Mouse (Mus musculus) heart, embryonic 16.5 days (tissue): Measurements from ENCODE around the gene Itga9. TPM values are rescaled to one million over a fixed set of nuclear protein-coding genes. Genes with fewer than 3 reads are reported as not detected.

ENCODE experiments used
- ATAC-seq: fragments of 200-750 bp; cut with Nextera tagmentation; replicated peaks from 2 replicates; pipeline ENCODE4 v1.8.0; 2017; ENCODE audit warnings: moderate number of reproducible peaks; ENCODE audit not compliant: insufficient read depth, low FRiP score; ENCODE audit errors: extremely low read depth
- H3K27ac ChIP-seq: fragments of 300-500 bp; sonication (generic); 2 replicates; pipeline ENCODE4 v1.5.1; 2014; ENCODE audit warnings: mild to moderate bottlenecking, low read length, control low read depth, moderate library complexity
- H3K27me3 ChIP-seq: fragments of 300-500 bp; sonication (generic); 2 replicates; pipeline ENCODE4 v1.6.1; 2014; ENCODE audit warnings: low read length, mixed read lengths; ENCODE audit not compliant: control insufficient read depth, insufficient read depth
- H3K36me3 ChIP-seq: fragments of 300-500 bp; sonication (generic); 2 replicates; pipeline ENCODE4 v1.6.1; 2014; ENCODE audit not compliant: control insufficient read depth, insufficient read depth
- H3K4me1 ChIP-seq: fragments of 300-500 bp; sonication (generic); 2 replicates; pipeline ENCODE4 v1.6.1; 2014; ENCODE audit warnings: low read length, mixed read lengths; ENCODE audit not compliant: control insufficient read depth, insufficient read depth
- H3K4me2 ChIP-seq: fragments of 300-500 bp; sonication (generic); 2 replicates; pipeline ENCODE4 v1.6.1; 2014; ENCODE audit warnings: low read depth, mild to moderate bottlenecking, control low read depth, low read length
- H3K4me3 ChIP-seq: fragments of 300-500 bp; sonication (generic); 2 replicates; pipeline ENCODE4 v1.5.1; 2014; ENCODE audit warnings: mild to moderate bottlenecking, control low read depth, low read length
- H3K9ac ChIP-seq: fragments of 300-500 bp; sonication (generic); 2 replicates; pipeline ENCODE4 v1.6.1; 2014; ENCODE audit warnings: low read length, control low read depth
- H3K9me3 ChIP-seq: fragments of 300-500 bp; sonication (generic); replicated peaks from 2 replicates; pipeline ENCODE4 v1.6.1; 2016; ENCODE audit warnings: low read length; ENCODE audit not compliant: control insufficient read depth
- WGBS: fragments of 180-500 bp; shearing (Covaris S2); extraction: QIAGEN DNeasy Blood & Tissue Kit; methylation state at CpG from one replicate; pipeline ENCODE4 v1.1.7; 2014; 5-methylcytosine and 5-hydroxymethylcytosine counted together
- polyA plus RNA-seq: library from polyadenylated mRNA; unstranded; fragments of >200 nt; fragmentation: Nextera tagmentation; extraction: Ambion mirVana; gene quantifications from 2 replicates; pipeline ENCODE4 v1.2.1, GENCODE M21; 2015

The Itga9 gene
- polyA plus RNA-seq, 1 experiment from 2014 or later = 3.1 TPM

- Histone ChIP-seq H3K36me3 (no peaks in the 10 kb centered on the region), H3K4me2 (peak overlapping the region; percentile 62), H3K27ac (peak overlapping the region; percentile 27), H3K4me1 (peaks cover 41% of the 10 kb centered on the region), H3K4me3 (peak overlapping the region; percentile 16), H3K27me3 (no peaks in the 10 kb centered on the region), H3K9ac (peak overlapping the region; percentile 41), H3K9me3 (no peaks in the 10 kb centered on the region)
- ATAC-seq = no peak
- 30% methylated on average over 20 of the region's 20 CpGs for WGBS
These were observed 5.6 kb downstream of the Itga9 start for GRCm38 (mm10) chr9:118611958-118612581.

- H3K27me3 ChIP-seq = no peaks in the 10 kb centered on the region
- no peaks in the 10 kb centered on the region for H3K36me3 ChIP-seq
- 69% methylated on average over 5 of the region's 5 CpGs for WGBS
- no peak overlapping the region for H3K4me3 ChIP-seq
- H3K4me2 ChIP-seq = no peak overlapping the region
- ATAC-seq = no peak
- H3K9me3 ChIP-seq = no peaks in the 10 kb centered on the region
- no peak overlapping the region for H3K9ac ChIP-seq
- no peak overlapping the region for H3K27ac ChIP-seq
- H3K4me1 ChIP-seq = peaks cover 8% of the 10 kb centered on the region
These were observed 10.7 kb downstream of the Itga9 start for GRCm38 (mm10) chr9:118617237-118617636.

- Histone ChIP-seq H3K9me3 (no peaks in the 10 kb centered on the region), H3K4me2 (no peak overlapping the region), H3K27ac (no peak overlapping the region), H3K36me3 (no peaks in the 10 kb centered on the region), H3K27me3 (no peaks in the 10 kb centered on the region), H3K4me3 (no peak overlapping the region), H3K4me1 (no peaks in the 10 kb centered on the region; the same call in 1 of the 2 replicates), H3K9ac (no peak overlapping the region)
- no peak for ATAC-seq
- 72% methylated on average over 3 of the region's 3 CpGs for WGBS
These were observed 12.3 kb downstream of the Itga9 start for GRCm38 (mm10) chr9:118618732-118619250.

- Histone ChIP-seq H3K27me3 (no peaks in the 10 kb centered on the region), H3K36me3 (no peaks in the 10 kb centered on the region), H3K27ac (no peak overlapping the region), H3K9me3 (no peaks in the 10 kb centered on the region), H3K9ac (no peak overlapping the region), H3K4me3 (no peak overlapping the region), H3K4me2 (no peak overlapping the region), H3K4me1 (no peaks in the 10 kb centered on the region; the same call in 1 of the 2 replicates)
- no peak for ATAC-seq
- 57% methylated on average over 4 of the region's 4 CpGs for WGBS
These were observed 14.3 kb downstream of the Itga9 start for GRCm38 (mm10) chr9:118620807-118621206.

GRCm38 (mm10) chr9:118621691-118622090 lies 15.2 kb downstream of the Itga9 start:
- H3K36me3 ChIP-seq = no peaks in the 10 kb centered on the region
- H3K9ac ChIP-seq = no peak overlapping the region
- ATAC-seq = no peak
- no peak overlapping the region for H3K27ac ChIP-seq
- no peaks in the 10 kb centered on the region; the same call in 1 of the 2 replicates for H3K4me1 ChIP-seq
- no peak overlapping the region for H3K4me2 ChIP-seq
- 91% methylated on average over 6 of the region's 6 CpGs for WGBS
- H3K27me3 ChIP-seq = no peaks in the 10 kb centered on the region
- no peaks in the 10 kb centered on the region for H3K9me3 ChIP-seq
- H3K4me3 ChIP-seq = no peak overlapping the region

DNA sequence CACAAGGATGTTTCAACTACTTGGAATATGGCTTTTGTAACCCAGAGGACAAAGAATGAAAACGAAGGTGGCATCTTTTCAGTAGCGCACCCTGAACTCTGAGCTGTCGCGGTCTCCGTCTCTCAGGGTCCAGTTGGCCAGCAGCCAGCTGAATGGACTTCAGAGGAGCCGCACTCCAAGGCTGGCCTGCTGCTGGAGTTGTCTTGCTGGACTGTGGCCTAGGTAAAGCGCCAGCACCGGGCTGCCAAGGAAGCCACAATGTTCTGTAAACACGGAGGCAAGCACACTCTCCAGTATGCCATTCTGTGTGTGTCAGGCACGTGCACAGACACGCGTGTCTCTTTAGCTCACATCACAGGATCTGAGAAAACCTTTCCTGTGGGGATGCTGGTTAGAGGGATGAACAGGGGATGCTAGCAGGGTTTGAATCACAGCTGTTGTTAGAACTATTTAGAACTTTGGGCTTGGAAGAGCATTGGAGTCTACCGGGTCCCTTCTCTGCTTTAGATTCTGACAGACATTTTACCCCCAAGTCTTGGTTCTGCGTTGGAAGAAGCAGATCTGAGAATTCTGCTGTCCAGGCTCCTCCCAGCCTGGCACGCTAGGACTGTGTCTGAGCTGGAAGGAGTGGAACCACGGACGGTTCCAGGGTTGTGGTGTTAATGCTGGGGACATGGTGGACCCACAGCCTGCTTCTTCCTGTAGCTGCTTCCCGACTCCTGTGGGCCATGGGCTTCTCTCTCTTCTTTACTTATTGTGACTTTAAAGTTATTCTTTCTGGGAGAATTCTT lies 16.1 kb downstream of the Itga9 start:
- 70% methylated on average over 18 of the region's 18 CpGs for WGBS

GRCm38 (mm10) chr9:118623483-118623882 lies 17.0 kb downstream of the Itga9 start:
- H3K36me3 ChIP-seq = peaks cover 6% of the 10 kb centered on the region; the same call in 1 of the 2 replicates
- H3K9ac ChIP-seq = no peak overlapping the region
- H3K4me3 ChIP-seq = no peak overlapping the region
- H3K4me1 ChIP-seq = no peaks in the 10 kb centered on the region
- H3K27me3 ChIP-seq = no peaks in the 10 kb centered on the region
- no peaks in the 10 kb centered on the region for H3K9me3 ChIP-seq
- WGBS = 70% methylated on average over 9 of the region's 9 CpGs
- H3K27ac ChIP-seq = no peak overlapping the region
- H3K4me2 ChIP-seq = no peak overlapping the region
- ATAC-seq = no peak

More for the DNA sequence above, 16.1 kb downstream of the Itga9 start:
- Histone ChIP-seq H3K4me1 (no peaks in the 10 kb centered on the region; the same call in 1 of the 2 replicates), H3K9ac (no peak overlapping the region), H3K27me3 (no peaks in the 10 kb centered on the region), H3K4me2 (no peak overlapping the region), H3K36me3 (no peaks in the 10 kb centered on the region), H3K27ac (no peak overlapping the region), H3K4me3 (no peak overlapping the region), H3K9me3 (no peaks in the 10 kb centered on the region)
- no peak; the same call in 1 of the 2 replicates for ATAC-seq

GRCm38 (mm10) chr9:118624146-118624545 lies 17.7 kb downstream of the Itga9 start:
- H3K9ac ChIP-seq = no peak overlapping the region
- H3K27me3 ChIP-seq = no peaks in the 10 kb centered on the region
- no peak for ATAC-seq
- no peaks in the 10 kb centered on the region for H3K9me3 ChIP-seq
- H3K27ac ChIP-seq = no peak overlapping the region
- 58% methylated on average over 7 of the region's 7 CpGs for WGBS
- no peak overlapping the region for H3K4me3 ChIP-seq
- peaks cover 6% of the 10 kb centered on the region; the same call in 1 of the 2 replicates for H3K36me3 ChIP-seq
- H3K4me1 ChIP-seq = no peaks in the 10 kb centered on the region
- no peak overlapping the region for H3K4me2 ChIP-seq
